Mouse (Mus musculus) mouse embryonic stem cell (cell line): ENCODE results near the gene Fgfr2.
"Not testable (repeated sequence)": the region's sequence is repeated elsewhere in the genome, so short reads cannot be mapped to it uniquely, and the experiment has no call there.

ENCODE experiments used
- in situ Hi-C, 2 experiments: fragments of 300-500 bp; cut with MboI; formaldehyde crosslinking; loops; 1 replicate in 1 of 2; 3 replicates in 1 of 2; pipeline ENCODE4 v1.14.3; 2019 to 2020; ENCODE audit warnings: low sequenced_read_pairs in 2 of 2, low pct_unique_long_range_greater_than_20kb in 1 of 2, mixed read lengths in 1 of 2; ENCODE audit not compliant: unreplicated experiment in 1 of 2

Gene Fgfr2

GRCm38 (mm10) chr7:130546791-130547484 lies 2576.2 kb downstream of the Fgfr2 start:
- in situ Hi-C loops: no loop called here

GRCm38 (mm10) chr7:130546421-130546790 lies 2576.7 kb downstream of the Fgfr2 start:
- in situ Hi-C loops: no loop called here

GRCm38 (mm10) chr7:130545893-130546292 lies 2577.3 kb downstream of the Fgfr2 start:
- in situ Hi-C loops: no loop called here

- in situ Hi-C loops: no loop called here
Measured at GRCm38 (mm10) chr7:130545401-130545800, 2577.7 kb downstream of the Fgfr2 start.

- in situ Hi-C loops: no loop called here
Measured at GRCm38 (mm10) chr7:130543181-130543580, 2580.0 kb downstream of the Fgfr2 start.

GRCm38 (mm10) chr7:130540176-130540575 lies 2583.0 kb downstream of the Fgfr2 start:
- in situ Hi-C loops: no loop called here

GRCm38 (mm10) chr7:130537068-130537467 lies 2586.1 kb downstream of the Fgfr2 start:
- in situ Hi-C loops: no loop called here

- in situ Hi-C loops: no loop called here
Measured at GRCm38 (mm10) chr7:130535174-130535573, 2588.0 kb downstream of the Fgfr2 start.

GRCm38 (mm10) chr7:130533316-130534260 lies 2589.6 kb downstream of the Fgfr2 start:
- in situ Hi-C loops: no loop called here

- in situ Hi-C loops: not testable (repeated sequence)
Measured at GRCm38 (mm10) chr7:130531138-130531537, 2592.0 kb downstream of the Fgfr2 start.

GRCm38 (mm10) chr7:130527306-130527705 lies 2595.8 kb downstream of the Fgfr2 start:
- in situ Hi-C loops: no loop called here

- in situ Hi-C loops: loop anchor here in 1 of 2 experiments (25.0 kb wide), 1 partner anchor 1111 kb away; no protein-coding TSS in a partner anchor
Measured at GRCm38 (mm10) chr7:130523451-130523850, 2599.7 kb downstream of the Fgfr2 start.

- in situ Hi-C loops: loop anchor here in 1 of 2 experiments (25.0 kb wide), 1 partner anchor 1109 kb away; no protein-coding TSS in a partner anchor
Measured at GRCm38 (mm10) chr7:130520812-130521422, 2602.2 kb downstream of the Fgfr2 start.

GRCm38 (mm10) chr7:130520049-130520425 lies 2603.1 kb downstream of the Fgfr2 start, which contains the start of gene Ate1:
TSS of gene Ate1 (minus strand) at chr7:130520369.
- in situ Hi-C loops: loop anchor here in 1 of 2 experiments (25.0 kb wide), 1 partner anchor 1108 kb away; no protein-coding TSS in a partner anchor

GRCm38 (mm10) chr7:130519096-130520048 lies 2603.8 kb downstream of the Fgfr2 start:
- in situ Hi-C loops: loop anchor here in 1 of 2 experiments (25.0 kb wide), 1 partner anchor 1107 kb away; no protein-coding TSS in a partner anchor

- in situ Hi-C loops: loop anchor here in 1 of 2 experiments (25.0 kb wide), 1 partner anchor 1106 kb away; no protein-coding TSS in a partner anchor
Measured at GRCm38 (mm10) chr7:130518213-130519095, 2604.7 kb downstream of the Fgfr2 start.

GRCm38 (mm10) chr7:130510243-130510642 lies 2612.9 kb downstream of the Fgfr2 start:
- in situ Hi-C loops: loop anchor here in 1 of 2 experiments (25.0 kb wide), 1 partner anchor 1098 kb away; no protein-coding TSS in a partner anchor
